Mouse (Mus musculus) myocyte (in vitro differentiated cells): ENCODE data around the gene Nbeal2. TPM values are rescaled to one million over a fixed set of nuclear protein-coding genes. Genes with fewer than 3 reads are reported as not detected.

Experiments used
- H3K27me3 ChIP-seq: one replicate; pipeline ENCODE4 v1.6.1; 2011; ENCODE audit not compliant: control insufficient read depth, insufficient read depth, insufficient read length
- H3K36me3 ChIP-seq: one replicate; pipeline ENCODE4 v1.6.1; 2011; ENCODE audit not compliant: control insufficient read depth, insufficient read depth
- H3K4me2 ChIP-seq: one replicate; pipeline ENCODE4 v1.6.1; 2011; ENCODE audit warnings: low read depth, control low read depth
- H3K4me3 ChIP-seq: one replicate; pipeline ENCODE4 v1.5.1; 2011; ENCODE audit warnings: mild to moderate bottlenecking, control low read depth, moderate library complexity
- H3K79me2 ChIP-seq: one replicate; pipeline ENCODE4 v1.6.1; 2011; ENCODE audit not compliant: control insufficient read depth, insufficient read depth
- H3ac ChIP-seq: one replicate; pipeline ENCODE4 v1.6.1; 2011; ENCODE audit not compliant: control insufficient read depth, insufficient read length
- CEBPB ChIP-seq: IDR thresholded peaks from 2 replicates; pipeline ENCODE4 v1.6.1; 2011; ENCODE audit warnings: mild to moderate bottlenecking, moderate library complexity; ENCODE audit not compliant: poor library complexity, insufficient read depth, severe bottlenecking
- E2F4 ChIP-seq: IDR thresholded peaks from one replicate; pipeline ENCODE4 v1.6.1; 2011; ENCODE audit warnings: mild to moderate bottlenecking, control low read depth, moderate library complexity; ENCODE audit not compliant: insufficient read depth
- MAX ChIP-seq: IDR thresholded peaks from one replicate; pipeline ENCODE4 v1.6.1; 2011; ENCODE audit warnings: low read depth, mild to moderate bottlenecking, control low read depth
- MYOD1 ChIP-seq, 3 experiments: IDR thresholded peaks; one replicate each; pipeline ENCODE4 v1.6.1; 2011; ENCODE audit warnings: control low read depth in 2 of 3, low read depth in 2 of 3, mild to moderate bottlenecking in 2 of 3, moderate library complexity in 1 of 3; ENCODE audit not compliant: insufficient read length in 2 of 3, control insufficient read depth in 1 of 3
- MYOG ChIP-seq, 3 experiments: IDR thresholded peaks; one replicate each; pipeline ENCODE4 v1.6.1; 2011; ENCODE audit warnings: control low read depth in 2 of 3, low read depth in 2 of 3, mild to moderate bottlenecking in 2 of 3; ENCODE audit not compliant: insufficient read length in 2 of 3, control insufficient read depth in 1 of 3, insufficient read depth in 1 of 3
- POLR2A ChIP-seq: IDR thresholded peaks from one replicate; pipeline ENCODE4 v1.6.1; 2011; ENCODE audit warnings: low read depth, mild to moderate bottlenecking, control low read depth, moderate library complexity; ENCODE audit not compliant: insufficient read length
- POLR2AphosphoS2 ChIP-seq: IDR thresholded peaks from one replicate; pipeline ENCODE4 v1.6.1; 2011; ENCODE audit warnings: low read depth, control low read depth; ENCODE audit not compliant: insufficient read length
- REST ChIP-seq: IDR thresholded peaks from one replicate; pipeline ENCODE4 v1.6.1; 2011; ENCODE audit warnings: mild to moderate bottlenecking, control low read depth, moderate library complexity; ENCODE audit not compliant: insufficient read depth, insufficient read length
- SRF ChIP-seq: IDR thresholded peaks from one replicate; pipeline ENCODE4 v1.6.1; 2011; ENCODE audit warnings: low read depth; ENCODE audit not compliant: control insufficient read depth, insufficient read length
- TCF12 ChIP-seq: IDR thresholded peaks from one replicate; pipeline ENCODE4 v1.6.1; 2011; ENCODE audit warnings: mild to moderate bottlenecking, control low read depth; ENCODE audit not compliant: poor library complexity, insufficient read depth, severe bottlenecking
- TCF3 ChIP-seq: IDR thresholded peaks from one replicate; pipeline ENCODE4 v1.6.1; 2011; ENCODE audit warnings: low read depth, control low read depth; ENCODE audit not compliant: insufficient read length
- USF1 ChIP-seq: IDR thresholded peaks from one replicate; pipeline ENCODE4 v1.6.1; 2011; ENCODE audit warnings: low read depth, mild to moderate bottlenecking, control low read depth, moderate library complexity
- polyA plus RNA-seq: library from polyadenylated mRNA; unstranded; fragments of >200 nt; fragmentation: generic; extraction: Trizol; gene quantifications from one replicate; pipeline ENCODE4 v1.2.1, GENCODE M21; 2012; ENCODE audit warnings: missing spikeins

Nbeal2 gene
- polyA plus RNA-seq, 1 experiment: 3.3 TPM

DNA sequence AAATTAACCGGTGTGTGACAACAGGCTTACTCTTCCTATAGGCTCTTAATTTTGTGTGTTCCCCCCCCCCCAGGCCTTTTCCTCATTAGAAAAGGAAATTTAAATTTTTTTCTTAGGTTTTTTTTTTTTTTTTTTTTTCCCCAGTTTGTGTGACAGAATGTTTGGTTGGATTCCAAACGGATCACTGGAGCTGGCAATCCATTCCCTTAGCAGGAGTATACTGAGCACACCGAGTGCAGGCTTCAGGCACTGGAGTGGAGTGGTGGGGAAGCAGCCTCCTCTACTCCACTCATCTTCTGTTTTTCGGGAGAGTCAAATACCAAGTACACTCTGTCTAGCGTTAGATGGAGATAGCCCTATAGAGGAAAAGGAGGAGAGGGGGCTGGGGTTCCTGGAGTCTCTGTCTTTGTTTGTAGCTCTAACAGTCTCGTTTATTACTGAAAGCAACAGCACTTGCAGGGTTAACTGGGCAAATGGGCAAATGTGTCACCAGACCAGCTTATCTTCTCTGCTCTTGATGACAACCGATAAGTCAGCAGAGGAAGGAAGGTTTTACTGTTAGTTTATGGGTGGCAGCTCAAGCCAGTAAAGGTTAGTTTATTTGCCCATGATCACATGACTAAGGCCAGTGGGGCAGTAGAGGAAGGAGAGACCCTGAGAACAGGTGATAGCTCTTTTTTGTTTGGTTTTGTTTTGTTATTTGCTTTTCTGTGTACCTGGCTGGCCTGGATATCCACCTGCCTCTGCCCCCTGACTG, 7.1 kb upstream of the Nbeal2 start:
- Histone ChIP-seq H3K36me3 (no peaks in the 10 kb centered on the region), H3K4me2 (no peak overlapping the region), H3ac (no peak overlapping the region), H3K27me3 (no peaks in the 10 kb centered on the region), H3K4me3 (no peak overlapping the region), H3K79me2 (peaks cover 69% of the 10 kb centered on the region)
- TF ChIP-seq POLR2AphosphoS2: no peak
- no peak for TF ChIP-seq TCF12

DNA sequence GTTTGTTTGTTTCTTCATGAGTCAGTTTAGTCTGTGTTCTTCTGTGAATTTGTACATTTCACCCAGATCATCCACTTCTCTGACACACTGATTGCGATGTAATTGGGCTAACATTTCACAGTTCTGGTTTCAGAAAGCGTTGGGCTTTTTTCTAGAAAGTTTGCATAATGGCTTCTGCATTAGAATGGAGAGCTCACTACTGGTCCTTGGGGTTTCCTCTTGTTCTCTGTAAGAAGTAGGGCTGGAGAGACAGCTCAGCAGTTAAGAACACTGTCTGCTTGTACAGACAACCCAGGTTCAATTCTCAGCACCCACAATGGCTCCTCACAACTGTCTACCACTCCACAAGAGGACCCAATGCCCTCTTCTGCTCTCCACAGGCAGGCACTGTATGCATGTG, 6.2 kb upstream of the Nbeal2 start:
- peaks cover 69% of the 10 kb centered on the region for H3K79me2 ChIP-seq
- H3ac ChIP-seq: no peak overlapping the region
- H3K36me3 ChIP-seq: no peaks in the 10 kb centered on the region
- no peak overlapping the region for H3K4me3 ChIP-seq
- no peaks in the 10 kb centered on the region for H3K27me3 ChIP-seq
- no peak overlapping the region for H3K4me2 ChIP-seq
- TF ChIP-seq POLR2AphosphoS2 (no peak), TCF3 (no peak), SRF (no peak), MYOG (IDR thresholded peaks at IDR 0.05; ENCODE audit: control insufficient read depth in 1 of 3, insufficient read depth in 1 of 3, insufficient read length in 2 of 3, low read depth in 2 of 3) (no peak), USF1 (no peak), POLR2A (no peak), CEBPB (no peak), MAX (no peak), E2F4 (no peak), MYOD1 (IDR thresholded peaks at IDR 0.05; ENCODE audit: control insufficient read depth in 1 of 3, insufficient read length in 2 of 3, low read depth in 2 of 3) (no peak)

DNA sequence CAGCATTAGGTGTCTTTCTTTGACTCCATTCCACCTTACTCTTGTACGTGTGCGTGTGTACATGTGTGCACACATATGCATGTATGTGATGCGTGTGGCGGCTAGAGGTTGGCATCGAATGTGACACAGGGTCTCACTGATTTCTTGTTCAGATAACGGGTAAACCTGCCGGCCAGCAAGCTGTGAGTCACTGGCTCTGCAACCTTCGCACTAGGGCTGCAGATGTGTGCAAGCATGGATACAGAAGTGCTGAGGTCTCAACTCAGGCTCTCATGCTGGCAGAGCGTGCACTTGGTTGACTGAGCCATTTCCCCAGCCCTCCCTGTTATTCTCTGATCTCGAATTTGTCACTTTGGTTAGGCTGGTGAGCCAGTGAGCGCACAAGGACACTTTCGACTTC, 5.6 kb upstream of the Nbeal2 start:
- TF ChIP-seq SRF (no peak), CEBPB (no peak), E2F4 (no peak), REST (no peak), MYOG (IDR thresholded peaks at IDR 0.05; ENCODE audit: control insufficient read depth in 1 of 3, insufficient read depth in 1 of 3, insufficient read length in 2 of 3, low read depth in 2 of 3) (no peak), MYOD1 (IDR thresholded peaks at IDR 0.05; ENCODE audit: control insufficient read depth in 1 of 3, insufficient read length in 2 of 3, low read depth in 2 of 3) (no peak), MAX (no peak), POLR2AphosphoS2 (no peak)
- Histone ChIP-seq H3ac (no peak overlapping the region), H3K4me3 (no peak overlapping the region), H3K79me2 (peaks cover 63% of the 10 kb centered on the region), H3K36me3 (no peaks in the 10 kb centered on the region), H3K4me2 (no peak overlapping the region), H3K27me3 (no peaks in the 10 kb centered on the region)

DNA sequence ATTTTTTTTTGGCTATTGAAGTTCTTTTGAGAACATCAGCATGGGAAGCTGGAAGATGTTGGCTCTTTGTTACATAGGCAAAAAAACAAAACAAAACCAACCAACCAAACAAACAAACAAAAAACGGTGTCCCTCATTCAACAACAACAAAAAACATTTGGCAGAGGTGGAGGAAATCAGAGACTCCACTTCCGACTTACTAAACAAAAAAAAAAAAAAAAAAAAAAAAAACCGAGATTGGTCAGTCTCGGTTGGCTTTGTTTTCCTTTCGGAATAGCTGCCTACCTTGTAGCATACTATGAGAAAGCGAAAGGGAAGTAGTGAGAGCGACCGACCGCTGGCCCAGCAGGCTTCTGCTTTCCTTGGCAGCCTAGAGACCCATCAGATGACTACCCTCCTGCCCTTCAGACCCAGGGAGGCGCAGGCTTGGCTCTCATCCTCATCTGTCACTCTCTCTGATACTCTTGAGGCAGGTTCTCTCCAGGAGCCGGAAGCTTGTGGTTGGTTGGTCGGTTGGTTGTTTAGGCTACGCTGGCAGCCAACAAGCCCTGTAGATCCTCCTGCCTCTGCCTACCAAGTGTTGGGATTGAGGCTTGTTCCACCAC, 3.6 kb upstream of the Nbeal2 start:
- TF ChIP-seq POLR2AphosphoS2 (no peak), POLR2A (no peak), E2F4 (no peak), MYOD1 (IDR thresholded peaks at IDR 0.05; ENCODE audit: control insufficient read depth in 1 of 3, insufficient read length in 2 of 3, low read depth in 2 of 3) (no peak), REST (no peak), MAX (no peak), SRF (no peak), CEBPB (no peak), TCF3 (no peak), TCF12 (no peak), MYOG (IDR thresholded peaks at IDR 0.05; ENCODE audit: control insufficient read depth in 1 of 3, insufficient read depth in 1 of 3, insufficient read length in 2 of 3, low read depth in 2 of 3) (no peak), USF1 (no peak)
- Histone ChIP-seq H3K4me2 (peak overlapping the region; percentile 79), H3K79me2 (peaks cover 53% of the 10 kb centered on the region), H3ac (no peak overlapping the region), H3K27me3 (no peaks in the 10 kb centered on the region), H3K36me3 (no peaks in the 10 kb centered on the region), H3K4me3 (peak overlapping the region; percentile 86)
